Mouse (Mus musculus): ENCODE results near the gene Gstt2.
"Not testable (repeated sequence)": the region's sequence is repeated elsewhere in the genome, so short reads cannot be mapped to it uniquely, and the experiment has no call there.

Gene Gstt2

GRCm38 (mm10) chr10:75855416-75855981 is 18.3 kb upstream of the Gstt2 start:
- DNase-seq (ENCODE audit: low spot score) = no peak

GRCm38 (mm10) chr10:75854791-75855190 is 17.6 kb upstream of the Gstt2 start:
- DNase-seq (ENCODE audit: low spot score) = no peak

DNA sequence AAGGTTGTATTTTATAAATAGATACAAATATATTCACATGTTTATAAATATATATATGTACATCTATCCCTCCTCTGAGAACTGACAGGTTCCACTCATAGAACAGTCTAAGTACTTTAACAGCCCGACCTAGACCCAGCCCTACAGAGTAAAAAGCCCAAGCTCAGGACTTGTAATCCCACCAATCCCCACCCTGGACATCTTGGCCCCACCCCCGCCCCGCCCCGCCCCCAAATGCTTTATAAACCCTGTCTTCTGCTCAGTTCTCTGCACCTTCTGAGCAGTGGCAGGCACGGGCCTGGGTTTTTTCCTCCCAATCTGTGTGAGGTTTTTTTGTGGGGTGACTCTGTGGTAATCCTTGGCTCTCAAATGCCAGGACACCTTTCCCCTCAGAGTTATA is 16.9 kb upstream of the Gstt2 start:
- no peak for DNase-seq (ENCODE audit: low spot score)

- DNase-seq (ENCODE audit: low spot score) = peak; percentile 72
Observed at GRCm38 (mm10) chr10:75853452-75853851, 16.2 kb upstream of the Gstt2 start.

DNA sequence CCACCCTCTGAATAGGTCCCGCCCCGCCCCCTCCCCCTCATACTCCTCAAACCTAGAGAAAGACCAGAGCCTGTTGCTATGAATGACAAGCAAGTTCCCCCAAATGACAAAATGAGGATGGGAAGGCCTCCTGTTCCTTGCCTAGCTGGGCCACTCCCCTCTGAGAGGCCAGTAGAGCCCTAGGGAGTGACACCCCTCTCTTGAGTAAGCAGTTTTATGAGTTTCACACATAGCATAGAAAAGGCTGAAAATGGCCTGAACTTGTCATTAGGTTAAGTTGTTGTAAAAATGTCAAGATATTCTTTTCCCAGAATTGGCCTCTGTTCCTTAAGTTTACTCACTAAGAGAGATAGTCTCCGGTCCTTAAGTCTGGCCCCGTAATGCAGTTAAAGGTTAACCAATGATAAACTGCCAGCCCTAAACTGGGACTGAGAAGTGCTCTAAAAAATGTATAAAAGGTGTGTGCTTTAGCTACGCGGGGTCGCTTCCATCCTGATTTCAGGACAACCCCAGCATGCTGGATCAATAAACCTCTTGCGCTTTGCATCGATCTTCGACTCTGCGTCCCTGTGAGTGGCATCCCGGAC is 15.4 kb upstream of the Gstt2 start:
- no peak for DNase-seq (ENCODE audit: low spot score)

DNA sequence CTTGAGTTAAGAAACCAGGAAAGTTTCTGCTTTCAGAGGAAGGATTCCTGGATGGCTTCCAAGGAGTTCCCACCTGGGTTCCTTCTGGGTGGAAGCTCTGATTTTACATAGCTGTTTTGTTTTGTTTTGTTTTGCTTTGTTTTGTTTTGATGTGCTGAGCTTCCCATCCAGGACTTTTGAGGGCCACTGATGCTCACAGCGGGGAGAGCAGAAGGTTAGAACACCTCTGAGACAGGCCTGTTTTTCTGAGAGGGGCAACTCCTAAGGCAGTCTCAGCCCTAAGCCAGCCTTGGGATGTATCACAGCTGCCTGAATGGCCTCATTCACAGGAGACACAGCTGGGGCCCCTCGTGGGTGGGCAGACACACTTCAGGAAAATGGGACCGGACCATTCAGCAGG is 14.5 kb upstream of the Gstt2 start:
- DNase-seq (ENCODE audit: low spot score) = no peak

DNA sequence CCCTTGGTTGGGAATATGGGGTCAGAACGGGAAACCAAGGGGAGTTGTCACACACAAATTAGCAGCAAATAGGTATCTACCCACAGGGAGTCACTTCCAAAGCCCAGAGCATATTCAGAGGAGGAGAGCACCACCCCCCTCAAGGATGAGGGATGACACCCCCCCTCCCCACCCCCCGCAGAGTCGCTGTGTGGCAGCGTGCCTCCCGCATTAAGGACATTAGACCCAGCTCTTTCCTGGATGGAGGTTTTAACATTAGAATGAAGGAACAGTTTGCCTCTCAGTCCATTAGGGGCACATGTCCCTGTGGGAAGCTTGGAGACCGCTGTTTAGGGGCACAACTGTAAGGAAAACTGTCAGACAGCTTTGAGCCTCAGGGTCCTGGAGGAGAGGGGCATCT is 13.9 kb upstream of the Gstt2 start:
- DNase-seq (ENCODE audit: low spot score) = no peak

DNA sequence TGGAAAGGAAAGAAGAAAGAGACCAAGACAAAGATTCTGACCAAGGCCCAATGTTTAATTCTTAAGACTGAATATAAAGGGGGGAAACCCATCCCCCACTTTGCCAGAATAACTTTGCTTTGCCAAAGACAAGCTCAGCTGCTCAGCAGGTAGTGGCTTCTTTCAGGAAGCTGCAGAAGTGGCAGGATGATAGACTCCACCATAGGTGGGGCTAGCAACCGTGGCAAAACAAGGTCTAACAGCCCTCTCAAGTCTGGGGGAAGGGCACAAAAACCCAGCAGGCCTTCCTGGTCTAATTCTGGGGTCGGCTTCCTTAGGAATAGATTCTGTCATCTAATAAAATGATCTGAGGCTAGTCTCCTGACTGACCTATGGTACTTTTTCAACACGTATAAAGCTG is 11.2 kb upstream of the Gstt2 start:
- no peak for DNase-seq (ENCODE audit: low spot score)

GRCm38 (mm10) chr10:75845306-75845930 is 8.2 kb upstream of the Gstt2 start:
- no peak for DNase-seq (ENCODE audit: low spot score)

DNA sequence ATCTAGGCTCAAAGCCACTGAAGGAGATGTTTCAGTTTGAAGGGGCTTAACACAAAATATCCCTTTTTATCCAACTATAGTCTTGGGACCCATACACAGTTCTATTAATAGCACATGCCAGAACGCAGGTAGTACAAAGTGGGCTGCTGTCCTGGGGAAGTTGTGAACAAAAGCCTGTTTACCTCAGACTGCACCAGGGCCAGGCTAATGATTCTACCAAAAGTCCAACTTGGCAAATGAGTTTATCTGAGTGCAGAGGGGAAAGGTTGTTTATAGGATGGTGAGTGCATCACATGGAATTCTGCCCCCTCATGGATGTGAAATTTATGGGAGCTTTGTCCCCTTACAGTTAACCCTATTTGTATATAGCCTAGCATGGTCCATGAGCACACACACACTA is 7.6 kb upstream of the Gstt2 start:
- DNase-seq (ENCODE audit: low spot score) = no peak

DNA sequence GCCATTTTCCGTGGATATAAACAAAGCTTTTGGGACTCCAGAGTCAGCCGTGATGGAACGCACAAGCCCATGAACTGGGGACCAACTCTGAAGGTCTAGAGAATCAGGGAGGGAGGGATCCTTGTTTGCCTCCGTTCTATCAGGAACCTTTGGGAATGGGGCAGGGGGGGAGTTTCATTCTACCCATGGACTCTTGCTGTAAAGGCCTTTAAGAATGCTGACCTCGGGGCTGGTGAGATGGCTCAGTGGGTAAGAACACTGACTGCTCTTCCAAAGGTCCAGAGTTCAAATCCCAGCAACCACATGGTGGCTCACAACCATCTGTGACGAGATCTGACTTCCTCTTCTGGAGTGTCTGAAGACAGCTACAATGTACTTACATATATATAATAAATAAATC is 6.7 kb upstream of the Gstt2 start:
- DNase-seq (ENCODE audit: low spot score) = not testable (repeated sequence)

- DNase-seq (ENCODE audit: low spot score) = no peak
Observed at GRCm38 (mm10) chr10:75839092-75839491, 1.9 kb upstream of the Gstt2 start.

DNA sequence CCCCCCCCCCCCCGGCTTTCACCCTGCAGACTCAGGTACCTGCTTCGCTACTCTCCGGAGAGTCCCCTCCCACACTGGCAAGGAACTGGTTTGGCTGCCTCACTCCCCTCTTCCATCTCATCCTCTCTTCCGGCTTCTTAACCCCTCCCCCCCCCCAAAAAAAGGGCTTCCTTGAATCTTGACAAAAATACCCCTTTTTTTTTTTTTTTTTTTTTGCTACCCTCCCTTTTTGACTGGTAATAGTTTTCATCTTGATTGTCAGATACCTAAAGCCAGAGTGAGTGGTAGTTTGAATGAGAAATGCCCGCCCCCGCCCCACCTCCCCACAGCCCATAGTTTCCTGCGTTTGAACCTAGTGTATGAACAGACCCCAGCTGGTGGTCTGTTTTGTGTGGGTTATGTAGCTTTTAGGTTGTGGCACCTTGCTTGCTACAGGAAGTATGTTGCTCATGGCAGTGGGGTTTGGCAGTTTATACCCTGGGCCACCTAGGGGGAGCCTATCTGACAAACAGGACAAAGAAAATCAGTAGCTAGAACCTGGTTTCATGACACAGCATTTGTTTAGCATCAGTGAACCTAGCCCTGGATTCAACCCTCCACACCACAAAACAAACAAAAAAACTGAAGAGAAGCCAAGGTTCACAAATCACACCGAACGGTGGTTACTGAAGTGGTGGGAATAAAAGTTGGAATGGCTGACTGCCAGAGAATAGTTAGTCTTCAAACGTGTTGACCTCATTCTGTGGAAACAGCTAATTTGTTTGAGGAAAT is 1.3 kb downstream of the Gstt2 start:
- no peak for DNase-seq (ENCODE audit: low spot score)

DNA sequence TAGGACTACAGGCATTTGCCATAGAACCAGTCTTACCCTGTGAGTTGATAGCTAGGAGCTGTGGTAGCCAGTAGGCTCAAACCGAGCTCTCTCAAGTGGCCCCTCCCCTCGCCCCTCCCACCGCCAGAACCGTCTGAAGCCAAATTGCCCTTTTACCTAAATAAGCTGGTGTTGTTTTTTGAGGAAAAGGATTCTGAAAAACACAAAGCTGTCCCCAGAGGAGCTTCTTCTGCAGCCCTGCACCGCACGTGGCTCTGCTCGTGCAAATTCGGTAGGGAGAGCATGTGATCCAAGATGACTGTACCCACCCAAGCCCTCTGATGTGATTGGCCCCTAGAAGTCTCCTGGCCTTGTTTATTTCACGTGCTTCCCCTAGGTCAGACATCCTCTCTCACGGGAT is 1.9 kb downstream of the Gstt2 start:
- DNase-seq (ENCODE audit: low spot score) = no peak

- no peak for DNase-seq (ENCODE audit: low spot score)
Observed at GRCm38 (mm10) chr10:75834721-75835120, 2.5 kb downstream of the Gstt2 start.

GRCm38 (mm10) chr10:75834250-75834649 is 3.0 kb downstream of the Gstt2 start:
- no peak for DNase-seq (ENCODE audit: low spot score)

DNA sequence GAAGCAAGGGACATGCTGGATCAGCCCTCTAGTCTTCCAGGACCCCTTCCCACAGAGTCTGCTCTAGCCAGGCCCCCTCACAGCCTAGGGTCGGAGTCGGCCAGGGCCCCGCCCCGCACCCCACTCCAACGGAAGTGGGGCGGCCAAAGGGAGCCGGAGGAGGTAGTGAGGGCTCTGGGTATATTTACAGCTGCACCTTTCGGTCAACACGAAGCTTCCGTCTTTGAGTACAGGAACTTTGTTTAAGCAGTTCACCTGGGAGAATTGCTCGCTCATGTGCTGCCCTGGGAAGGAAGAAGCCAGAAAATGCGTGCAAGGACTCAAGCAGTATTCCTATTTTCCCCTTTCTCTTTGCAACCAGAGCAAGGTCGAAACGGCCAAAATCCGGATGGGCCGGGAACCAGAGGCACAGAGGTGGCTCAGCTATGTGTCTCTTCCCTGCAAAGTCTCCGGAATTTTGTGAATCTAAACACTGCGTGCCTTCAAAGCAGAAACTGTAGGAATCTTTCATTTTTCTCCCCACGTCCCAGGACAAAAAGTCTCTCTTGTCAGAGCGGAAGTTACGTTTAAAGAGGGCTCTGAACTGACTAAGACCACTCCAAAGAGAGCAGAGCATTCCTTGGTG is 3.7 kb downstream of the Gstt2 start:
- DNase-seq (ENCODE audit: low spot score) = no peak

DNA sequence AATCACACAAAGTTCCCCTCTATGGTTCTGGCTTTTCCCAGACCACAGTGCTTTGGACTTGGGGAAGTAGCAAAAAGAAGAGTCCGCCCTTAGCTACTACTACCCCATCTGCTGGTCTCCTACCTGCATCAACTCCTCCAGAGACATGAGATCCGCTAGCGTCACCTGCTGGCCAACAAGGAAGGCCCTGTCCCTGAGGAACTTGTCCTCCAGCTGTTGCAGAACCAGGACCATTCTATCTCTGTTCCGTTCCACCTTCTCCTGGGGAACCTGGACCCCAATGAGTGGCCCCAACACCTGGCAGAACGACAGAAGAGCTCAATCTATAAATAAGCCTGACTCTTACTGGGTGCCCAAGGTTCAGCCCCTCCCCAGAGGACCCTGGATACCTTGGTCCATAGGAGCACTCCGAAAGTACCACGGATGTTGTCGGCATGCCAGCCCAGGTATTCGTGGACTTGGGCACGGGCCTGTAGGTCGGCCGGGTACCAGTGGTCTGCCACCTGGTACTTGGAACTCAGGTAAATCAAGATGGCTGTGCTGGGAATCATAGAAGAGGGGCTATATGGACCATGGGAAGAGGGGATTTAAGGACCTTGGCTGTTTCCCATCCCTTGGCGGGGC is 4.8 kb downstream of the Gstt2 start:
- no peak for DNase-seq (ENCODE audit: low spot score)

DNA sequence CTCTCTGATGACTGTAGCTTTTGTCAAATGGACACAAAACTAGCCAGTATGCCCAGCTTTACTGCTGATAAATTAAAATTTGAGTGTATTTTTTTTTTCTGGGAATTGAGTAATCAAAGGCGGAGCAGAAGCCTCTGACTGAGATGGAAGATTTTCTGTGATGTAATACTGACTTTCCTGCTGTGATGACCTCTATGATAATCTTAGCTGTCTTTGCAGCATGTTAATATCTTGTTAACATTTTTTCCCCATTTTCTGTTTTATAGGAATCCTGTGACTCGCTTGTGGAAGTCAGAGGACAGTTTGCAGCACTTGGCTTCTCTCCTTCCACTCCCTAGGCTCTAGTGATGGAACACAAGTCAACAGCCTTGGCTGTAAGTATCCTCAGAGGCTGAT is 7.0 kb downstream of the Gstt2 start:
- no peak for DNase-seq (ENCODE audit: low spot score)

DNA sequence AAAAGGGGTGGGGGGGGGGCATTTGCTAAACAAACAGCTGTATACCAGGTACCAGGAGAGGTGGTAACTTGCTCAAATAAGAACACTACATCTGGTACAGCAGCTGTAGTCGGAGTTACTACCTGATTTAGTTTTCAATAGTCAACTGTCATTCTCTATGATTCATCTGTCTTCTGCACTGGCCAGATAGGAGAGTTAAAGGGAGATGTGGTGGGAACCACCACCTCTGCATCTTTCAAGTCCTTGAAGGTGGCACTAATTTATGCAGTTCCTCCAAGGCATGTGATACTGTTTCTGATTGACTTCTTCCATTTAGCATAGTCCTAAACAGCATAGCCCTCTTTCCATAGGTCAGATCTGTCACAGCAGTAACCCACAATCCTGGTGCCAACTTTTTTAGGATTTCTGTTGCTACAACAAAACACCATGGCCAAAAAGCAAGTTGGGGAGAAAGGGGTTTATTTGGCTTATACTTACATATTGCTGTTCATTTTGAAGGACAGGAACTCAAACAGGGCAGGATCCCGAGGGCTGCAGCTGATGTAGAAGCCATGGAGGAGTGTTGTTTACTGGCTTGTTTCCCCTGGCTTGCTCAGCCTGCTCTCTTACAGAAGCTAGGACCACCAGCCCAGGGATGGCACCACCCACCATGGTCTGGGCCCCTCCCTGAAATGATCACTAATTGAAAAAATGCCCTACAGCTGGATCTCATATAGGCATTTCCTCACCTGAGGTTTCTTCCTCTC is 7.5 kb downstream of the Gstt2 start:
- DNase-seq (ENCODE audit: low spot score) = no peak

DNA sequence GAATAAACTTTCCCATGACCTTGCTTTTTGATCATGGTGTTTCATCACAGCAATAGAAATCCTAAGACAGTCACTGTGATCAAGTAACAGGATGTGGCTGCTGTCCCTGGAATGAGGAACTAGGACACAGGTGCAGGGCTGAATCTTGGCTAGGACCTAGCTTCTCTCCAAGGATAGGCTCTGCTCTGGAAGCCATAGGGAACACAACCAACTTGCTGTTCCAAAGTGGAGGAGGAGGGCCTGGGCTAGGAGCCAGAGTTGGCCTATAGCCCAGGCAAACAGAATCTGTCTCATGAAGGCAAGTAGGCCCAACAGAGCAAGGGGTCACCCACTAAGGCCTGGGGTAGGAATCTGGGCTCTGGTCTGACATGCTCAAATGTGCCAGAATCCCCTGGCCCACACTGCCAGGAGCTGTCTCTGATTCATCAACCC is 8.7 kb downstream of the Gstt2 start:
- DNase-seq (ENCODE audit: low spot score) = no peak
